In genomic region chr3:84768940-84769339, GRCm38 (mm10) we compare ENCODE assay signal across 20 mouse cellular contexts. TPM values are rescaled to one million over a fixed set of nuclear protein-coding genes. Genes with fewer than 3 reads are reported as not detected.
DNase-seq lines count a peak whose midpoint lies in the region; ATAC-seq lines count a peak whose summit lies in the region.
"Had no signal": no experiment of that assay in that cellular context is flagged by ENCODE, and none has a peak within 500 bp of the region (broad histone marks: within the 10 kb centered on the region; RNA-seq: fewer than 3 reads in every experiment).

No protein-coding gene starts in this region.

- no peak overlapping the region for H3K4me2 ChIP-seq in forebrain, embryonic 16.5 days (ENCODE audit: low read length)
- H3K4me2 ChIP-seq: embryonic facial prominence, embryonic 12.5 days; forebrain, embryonic 13.5 days; forebrain, embryonic 15.5 days had no signal

- 84% methylated on average over 4 of the region's 4 CpGs for WGBS in forebrain, embryonic 16.5 days

- no peak overlapping the region for H3K27ac ChIP-seq in forebrain, embryonic 16.5 days (ENCODE audit: low read length)
- H3K27ac ChIP-seq: embryonic facial prominence, embryonic 10.5 days; embryonic facial prominence, embryonic 12.5 days; forebrain, embryonic 13.5 days; forebrain, embryonic 15.5 days had no signal

- H3K27me3 ChIP-seq in forebrain, embryonic 16.5 days (replicated peaks; ENCODE audit: control insufficient read depth, insufficient read depth, low read length), result no peaks in the 10 kb centered on the region
- H3K27me3 ChIP-seq: CH12.LX; embryonic facial prominence, embryonic 12.5 days; forebrain, embryonic 13.5 days; forebrain, embryonic 15.5 days; Patski had no signal

- H3K9me3 ChIP-seq in forebrain, embryonic 16.5 days (ENCODE audit: control insufficient read depth, low read length), result no peaks in the 10 kb centered on the region
- H3K9me3 ChIP-seq: embryonic facial prominence, embryonic 12.5 days; forebrain, embryonic 13.5 days; forebrain, embryonic 15.5 days; G1E had no signal

- ATAC-seq in activated CD4-positive, CD25-positive, alpha-beta regulatory T cell, adult 4 months, result peak; percentile 33
- peak; percentile 59 for ATAC-seq in inflammation-experienced regulatory T-cells, adult 6 months
- ATAC-seq in monocyte, adult 5-6 weeks (replicated peaks; ENCODE audit: insufficient number of reproducible peaks, low FRiP score, low TSS enrichment, poor library complexity, severe bottlenecking), result no peak
- no peak for ATAC-seq in forebrain, embryonic 16.5 days
- ATAC-seq: forebrain, embryonic 13.5 days; forebrain, embryonic 15.5 days; Patski had no signal

- H3K9ac ChIP-seq in forebrain, embryonic 16.5 days (replicated peaks; ENCODE audit: low read depth, low read length), result no peak overlapping the region
- H3K9ac ChIP-seq: embryonic facial prominence, embryonic 12.5 days; forebrain, embryonic 13.5 days; forebrain, embryonic 15.5 days had no signal

- H3K36me3 ChIP-seq in forebrain, embryonic 16.5 days (ENCODE audit: control insufficient read depth, insufficient read depth), result no peaks in the 10 kb centered on the region
- H3K36me3 ChIP-seq: embryonic facial prominence, embryonic 10.5 days; embryonic facial prominence, embryonic 12.5 days; forebrain, embryonic 15.5 days; G1E had no signal

- no peaks in the 10 kb centered on the region for H3K4me1 ChIP-seq in forebrain, embryonic 16.5 days (replicated peaks; ENCODE audit: control insufficient read depth, insufficient read depth, low read length)
- H3K4me1 ChIP-seq: embryonic facial prominence, embryonic 12.5 days; forebrain, embryonic 13.5 days; forebrain, embryonic 15.5 days had no signal

- no peak for DNase-seq in cerebellum, postnatal 36 days
- DNase-seq: adrenal gland, adult 2 months; adrenal gland, postnatal 10 days; adrenal gland, postnatal 25 days; cerebellum, adult 11 months; cerebellum, adult 18-20 months; cerebellum, adult 8-10 months; cerebellum, adult 9-11 months; cerebellum, postnatal 14 days had no signal

- no peak overlapping the region for H3K4me3 ChIP-seq in forebrain, embryonic 16.5 days (replicated peaks; ENCODE audit: low read length)
- H3K4me3 ChIP-seq: embryonic facial prominence, embryonic 10.5 days; embryonic facial prominence, embryonic 12.5 days; forebrain, embryonic 13.5 days; forebrain, embryonic 15.5 days had no signal

RNA-seq across cellular contexts. Expression of gene Fbxw7, which starts 46.1 kb away (rescaled TPM):
- polyA plus RNA-seq in activated CD4-positive, CD25-positive, alpha-beta regulatory T cell, adult 4 months (2017; shearing (Covaris generic)), result 10 to 100 TPM; 15.0 to 18.8 TPM
- 10 to 100 TPM; 17.0 to 21.0 (median 17.2) TPM for polyA plus RNA-seq in inflammation-experienced regulatory T-cells, adult 6 months (2017; shearing (Covaris generic))
- 48.2 to 60.5 TPM (median 53.6 TPM) in 3 replicates for total RNA-seq in monocyte, adult 5-6 weeks (2017)
- polyA plus RNA-seq in forebrain, embryonic 16.5 days (2015; fragmentation: Nextera tagmentation; extraction: Ambion mirVana), result 35.7 and 41.4 TPM in 2 replicates

Comparison
In these comparisons a context has a peak if more than half of its experiments do, and no peak if none do; other contexts are left out.
1. ATAC-seq: peak in activated CD4-positive, CD25-positive, alpha-beta regulatory T cell, adult 4 months (single experiment) and inflammation-experienced regulatory T-cells, adult 6 months (single experiment); none in monocyte, adult 5-6 weeks (single experiment) and forebrain, embryonic 16.5 days (single experiment).